Mouse (Mus musculus): Measurements from ENCODE around the gene Scin. TPM values are rescaled to one million over a fixed set of nuclear protein-coding genes. Genes with fewer than 3 reads are reported as not detected.

Gene Scin
- polyA plus RNA-seq, 1 experiment from 2014 or later: not detected

DNA sequence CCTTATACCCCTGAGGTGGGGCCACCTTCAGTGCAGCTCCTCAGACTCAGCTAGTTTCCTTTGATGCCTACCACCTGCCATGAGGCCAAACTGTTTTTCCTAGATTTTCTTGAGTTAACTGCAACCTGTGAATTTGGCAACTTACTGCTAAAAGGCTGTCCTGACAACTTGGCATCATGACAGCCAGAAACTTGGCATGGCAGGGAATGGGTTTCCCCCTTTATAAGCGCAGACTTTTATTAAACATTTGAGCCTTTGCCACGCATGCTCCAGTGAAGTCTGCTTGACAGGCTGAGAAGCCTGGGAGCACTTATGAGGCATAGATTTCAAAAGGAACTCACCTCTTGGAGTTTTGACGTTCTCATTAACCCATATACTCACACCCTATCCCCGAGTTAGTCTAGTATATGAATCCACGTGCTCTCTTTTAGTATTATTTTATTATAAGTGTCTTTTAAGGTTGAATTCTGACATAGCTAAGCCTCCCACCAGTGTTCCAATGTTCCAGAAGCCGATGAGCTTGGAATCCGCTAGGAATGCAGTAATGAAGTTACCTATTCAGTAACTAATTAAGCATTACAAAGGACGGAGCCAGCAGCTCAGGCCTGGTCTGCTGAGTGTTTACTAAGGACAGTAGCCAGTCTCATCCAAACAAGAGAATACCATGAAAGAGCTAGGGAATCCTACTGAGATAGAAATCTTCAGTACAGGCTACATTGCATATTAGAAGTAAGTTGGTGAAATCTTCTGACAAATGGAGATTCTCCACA lies 90.0 kb downstream of the Scin start:
- Histone ChIP-seq H3K27me3 (replicated peaks; ENCODE audit: control insufficient read depth, insufficient read depth, low read length) (no peaks in the 10 kb centered on the region), H3K36me3 (ENCODE audit: control insufficient read depth, insufficient read depth, low read length) (no peaks in the 10 kb centered on the region), H3K4me1 (ENCODE audit: control insufficient read depth, insufficient read depth, low read depth, low read length) (no peaks in the 10 kb centered on the region), H3K4me3 (ENCODE audit: low read length) (no peak overlapping the region), H3K4me2 (ENCODE audit: low read length) (no peak overlapping the region), H3K9me3 (ENCODE audit: control insufficient read depth, low read length) (no peaks in the 10 kb centered on the region), H3K27ac (ENCODE audit: low read depth, low read length) (no peak overlapping the region), H3K9ac (ENCODE audit: low read depth, low read length) (no peak overlapping the region)
- 79% methylated on average over 8 of the region's 8 CpGs for WGBS
- no peak for ATAC-seq

DNA sequence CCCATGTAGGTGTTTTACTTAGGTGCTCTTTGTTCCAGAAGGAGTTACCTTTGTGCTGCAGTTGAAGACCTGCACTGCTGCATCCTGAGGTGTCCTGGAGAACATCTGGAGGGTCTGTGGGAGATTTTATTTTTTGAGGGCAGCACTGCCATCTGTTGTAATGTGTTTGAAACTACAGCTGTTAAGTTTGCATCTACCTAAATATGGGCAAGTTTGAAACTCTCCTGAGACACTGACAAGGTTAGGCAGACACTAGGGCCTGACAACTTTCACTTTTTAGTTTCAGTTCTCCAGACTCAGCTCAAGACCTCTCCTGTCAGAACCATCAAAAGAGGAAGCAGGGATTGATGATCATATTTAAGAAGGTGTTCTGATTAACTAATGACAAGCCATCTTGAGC lies 94.0 kb downstream of the Scin start:
- Histone ChIP-seq H3K4me2 (ENCODE audit: low read length) (no peak overlapping the region), H3K9ac (ENCODE audit: low read depth, low read length) (no peak overlapping the region), H3K4me3 (ENCODE audit: low read length) (no peak overlapping the region), H3K27ac (ENCODE audit: low read depth, low read length) (no peak overlapping the region), H3K4me1 (ENCODE audit: control insufficient read depth, insufficient read depth, low read depth, low read length) (peaks cover 3% of the 10 kb centered on the region), H3K36me3 (ENCODE audit: control insufficient read depth, insufficient read depth, low read length) (no peaks in the 10 kb centered on the region), H3K27me3 (replicated peaks; ENCODE audit: control insufficient read depth, insufficient read depth, low read length) (no peaks in the 10 kb centered on the region), H3K9me3 (ENCODE audit: control insufficient read depth, low read length) (no peaks in the 10 kb centered on the region)
- ATAC-seq: no peak

DNA sequence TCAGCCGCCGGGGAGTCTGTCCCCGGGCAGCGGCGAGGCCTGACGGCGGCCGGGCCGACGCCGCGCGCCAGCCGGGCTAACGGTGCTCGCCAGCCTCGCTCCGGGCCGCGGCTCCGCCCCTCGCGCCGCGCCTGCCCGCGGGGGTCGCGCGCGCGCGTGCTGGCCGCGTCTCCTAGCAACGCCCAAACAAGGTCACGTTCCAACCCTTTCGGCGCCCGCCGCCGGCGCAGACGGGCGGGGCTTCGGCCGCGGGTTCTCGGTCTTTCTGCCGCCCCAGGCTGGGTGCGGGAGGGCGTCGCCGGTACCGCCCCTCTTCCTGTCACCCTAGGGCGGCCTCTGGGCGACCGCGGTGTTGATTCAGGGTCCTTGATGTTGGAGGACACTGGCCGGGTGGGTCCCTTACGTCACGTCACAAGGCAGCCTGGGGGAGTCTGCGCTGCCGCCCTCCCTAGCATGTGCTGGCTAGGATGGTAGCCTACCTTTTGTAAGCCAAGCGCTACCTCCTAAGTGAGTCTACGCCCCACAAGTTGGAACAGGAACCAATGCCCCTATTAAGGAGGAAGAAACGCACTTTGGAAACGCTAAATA lies 96.1 kb downstream of the Scin start, which contains the start of gene Arl4a:
TSS of gene Arl4a (minus strand) at position 150 of the 588 bp plus-strand sequence.
- H3K9ac ChIP-seq (ENCODE audit: low read depth, low read length): peak within 1 kb of the TSS; percentile 96
- H3K36me3 ChIP-seq (ENCODE audit: control insufficient read depth, insufficient read depth, low read length): no peaks in the 10 kb centered on the region
- peak within 1 kb of the TSS; percentile 84 for H3K4me2 ChIP-seq (ENCODE audit: low read length)
- no peaks in the 10 kb centered on the region for H3K9me3 ChIP-seq (ENCODE audit: control insufficient read depth, low read length)
- H3K4me3 ChIP-seq (ENCODE audit: low read length): peak within 1 kb of the TSS; percentile 95
- peak within 1 kb of the TSS; percentile 97 for H3K27ac ChIP-seq (ENCODE audit: low read depth, low read length)
- H3K27me3 ChIP-seq (replicated peaks; ENCODE audit: control insufficient read depth, insufficient read depth, low read length): no peaks in the 10 kb centered on the region
- H3K4me1 ChIP-seq (ENCODE audit: control insufficient read depth, insufficient read depth, low read depth, low read length): peaks cover 10% of the 10 kb centered on the region
- under 1% methylated on average over 39 of the region's 68 CpGs for WGBS
- ATAC-seq: peak; percentile 90

DNA sequence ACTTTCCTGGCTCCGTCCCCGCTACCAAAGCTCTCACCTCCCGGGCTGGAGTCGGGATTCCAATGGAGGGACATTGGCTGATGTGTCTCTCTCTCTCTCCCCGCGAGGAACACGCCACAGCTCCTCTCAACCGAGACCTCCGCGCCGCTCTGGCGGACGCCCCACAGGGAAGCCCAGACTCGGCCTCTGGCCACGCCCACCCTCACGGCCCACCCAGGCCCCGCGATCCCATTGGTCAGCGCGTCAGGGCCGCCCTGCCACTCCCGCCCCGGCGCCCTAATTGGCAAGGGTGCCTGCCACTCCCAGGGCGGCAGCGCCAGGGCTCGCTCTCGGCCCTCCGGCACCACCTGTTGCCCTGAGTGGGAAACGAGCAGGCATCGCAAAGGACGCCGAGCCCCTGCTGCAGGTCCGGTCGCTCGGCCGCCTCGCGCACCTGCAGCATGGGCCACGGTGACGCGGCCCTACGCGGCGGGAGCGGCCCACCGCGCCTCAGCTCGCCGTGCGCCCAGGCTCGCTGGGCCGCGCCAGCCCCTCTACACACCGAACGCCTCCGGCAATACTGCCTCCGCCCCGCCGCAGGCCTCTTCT lies 96.7 kb downstream of the Scin start:
- peak; percentile 97 for ATAC-seq
- Histone ChIP-seq H3K4me3 (ENCODE audit: low read length) (peak overlapping the region; percentile 95), H3K9ac (ENCODE audit: low read depth, low read length) (peak overlapping the region; percentile 96), H3K36me3 (ENCODE audit: control insufficient read depth, insufficient read depth, low read length) (no peaks in the 10 kb centered on the region), H3K27me3 (replicated peaks; ENCODE audit: control insufficient read depth, insufficient read depth, low read length) (no peaks in the 10 kb centered on the region), H3K9me3 (ENCODE audit: control insufficient read depth, low read length) (no peaks in the 10 kb centered on the region), H3K4me2 (ENCODE audit: low read length) (peak overlapping the region; percentile 84), H3K4me1 (ENCODE audit: control insufficient read depth, insufficient read depth, low read depth, low read length) (peaks cover 10% of the 10 kb centered on the region), H3K27ac (ENCODE audit: low read depth, low read length) (peak overlapping the region; percentile 97)
- 0% methylated on average over 49 of the region's 60 CpGs for WGBS

DNA sequence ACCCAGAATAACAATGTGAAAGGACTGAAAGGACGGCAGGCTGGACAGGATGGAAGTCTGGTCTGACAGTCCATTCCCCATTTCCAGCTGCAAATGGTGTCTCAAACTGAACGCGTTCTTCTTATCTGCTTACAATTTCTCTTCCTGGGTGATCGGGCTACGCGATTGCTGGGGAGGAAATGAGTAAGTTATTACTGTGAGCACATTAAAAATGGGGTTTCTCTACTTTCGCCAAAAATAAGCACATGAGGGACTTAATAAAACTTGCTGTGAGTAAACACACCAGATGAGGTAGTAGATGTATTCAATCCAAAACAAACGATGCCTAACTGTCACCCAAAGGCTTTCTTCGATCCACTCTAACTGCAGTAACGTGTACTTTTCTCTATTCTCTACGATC lies 97.4 kb downstream of the Scin start:
- Histone ChIP-seq H3K36me3 (ENCODE audit: control insufficient read depth, insufficient read depth, low read length) (no peaks in the 10 kb centered on the region), H3K4me3 (ENCODE audit: low read length) (peak overlapping the region; percentile 95), H3K4me1 (ENCODE audit: control insufficient read depth, insufficient read depth, low read depth, low read length) (peaks cover 10% of the 10 kb centered on the region), H3K27ac (ENCODE audit: low read depth, low read length) (peak overlapping the region; percentile 97), H3K4me2 (ENCODE audit: low read length) (peak overlapping the region; percentile 84), H3K9me3 (ENCODE audit: control insufficient read depth, low read length) (no peaks in the 10 kb centered on the region), H3K9ac (ENCODE audit: low read depth, low read length) (peak overlapping the region; percentile 96), H3K27me3 (replicated peaks; ENCODE audit: control insufficient read depth, insufficient read depth, low read length) (no peaks in the 10 kb centered on the region)
- 1% methylated on average over 11 of the region's 11 CpGs for WGBS
- no peak for ATAC-seq

DNA sequence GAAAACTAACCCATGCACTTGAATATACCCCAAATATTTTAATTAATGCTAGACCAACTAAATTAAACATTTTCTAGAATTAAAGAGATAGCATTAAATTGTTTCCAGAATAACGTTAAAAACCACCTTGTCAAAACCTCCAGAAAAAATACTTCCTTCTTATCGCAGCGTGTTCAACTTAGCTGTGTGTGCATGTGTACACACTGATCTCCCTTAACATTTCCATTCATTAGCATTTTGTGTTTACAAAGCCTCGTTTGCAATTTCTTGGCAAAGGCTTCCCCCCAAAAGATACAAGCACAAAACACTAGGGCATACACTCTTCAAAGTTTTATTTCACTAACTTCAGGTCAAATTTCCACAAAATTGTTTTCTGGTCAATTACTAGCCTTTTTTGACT lies 98.5 kb downstream of the Scin start:
- ATAC-seq: no peak
- Histone ChIP-seq H3K27ac (ENCODE audit: low read depth, low read length) (no peak overlapping the region), H3K36me3 (ENCODE audit: control insufficient read depth, insufficient read depth, low read length) (no peaks in the 10 kb centered on the region), H3K27me3 (replicated peaks; ENCODE audit: control insufficient read depth, insufficient read depth, low read length) (no peaks in the 10 kb centered on the region), H3K4me1 (ENCODE audit: control insufficient read depth, insufficient read depth, low read depth, low read length) (peaks cover 10% of the 10 kb centered on the region), H3K9me3 (ENCODE audit: control insufficient read depth, low read length) (no peaks in the 10 kb centered on the region), H3K4me2 (ENCODE audit: low read length) (peak overlapping the region; percentile 84), H3K9ac (ENCODE audit: low read depth, low read length) (no peak overlapping the region), H3K4me3 (ENCODE audit: low read length) (peak overlapping the region; percentile 95)
- WGBS: 51% methylated on average over 4 of the region's 4 CpGs

DNA sequence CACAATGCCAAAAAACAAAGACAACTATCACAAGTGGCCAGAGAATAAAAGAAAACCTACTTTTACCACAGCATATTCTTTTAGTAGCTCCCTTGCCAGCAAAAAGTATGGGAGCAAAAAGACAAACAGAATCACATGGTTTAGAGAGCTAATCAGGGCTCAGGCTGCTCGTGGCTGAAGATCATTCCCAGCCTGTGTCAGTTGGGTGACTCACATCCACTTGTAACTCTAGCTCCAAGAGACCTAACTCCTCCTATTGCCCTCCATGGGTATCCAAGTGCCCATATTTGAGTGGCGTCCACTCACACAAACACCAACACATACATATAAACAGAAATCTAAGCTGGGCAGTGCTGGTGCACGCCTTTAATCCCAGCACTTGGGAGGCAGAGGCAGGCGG lies 104.8 kb downstream of the Scin start:
- no peak overlapping the region for H3K27ac ChIP-seq (ENCODE audit: low read depth, low read length)
- peaks cover 2% of the 10 kb centered on the region; the same call in 1 of the 2 replicates for H3K4me1 ChIP-seq (ENCODE audit: control insufficient read depth, insufficient read depth, low read depth, low read length)
- H3K27me3 ChIP-seq (replicated peaks; ENCODE audit: control insufficient read depth, insufficient read depth, low read length): no peaks in the 10 kb centered on the region
- H3K4me2 ChIP-seq (ENCODE audit: low read length): no peak overlapping the region
- ATAC-seq: no peak
- WGBS: 90% methylated on average over 4 of the region's 4 CpGs
- no peaks in the 10 kb centered on the region for H3K9me3 ChIP-seq (ENCODE audit: control insufficient read depth, low read length)
- H3K9ac ChIP-seq (ENCODE audit: low read depth, low read length): no peak overlapping the region
- H3K4me3 ChIP-seq (ENCODE audit: low read length): no peak overlapping the region
- no peaks in the 10 kb centered on the region for H3K36me3 ChIP-seq (ENCODE audit: control insufficient read depth, insufficient read depth, low read length)

DNA sequence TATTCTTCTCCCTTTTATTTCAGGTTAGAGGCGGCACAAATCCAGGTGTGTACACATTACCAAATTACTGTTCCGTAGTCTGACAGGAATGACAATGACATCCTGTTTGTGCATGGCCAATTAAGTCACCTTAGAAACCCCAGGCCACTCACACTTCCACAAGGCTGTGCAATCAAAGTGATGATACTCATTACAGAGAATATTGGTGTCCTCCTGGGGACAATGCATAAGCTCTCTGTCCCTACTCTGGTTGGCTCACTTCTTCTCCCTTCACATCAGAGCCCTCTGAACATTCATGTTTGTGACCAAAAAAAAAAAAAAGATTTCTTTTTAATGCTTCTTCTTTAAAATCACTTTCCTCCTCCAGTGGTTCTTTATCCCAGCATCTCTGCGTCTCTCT lies 106.2 kb downstream of the Scin start:
- H3K9me3 ChIP-seq (ENCODE audit: control insufficient read depth, low read length): no peaks in the 10 kb centered on the region
- no peaks in the 10 kb centered on the region for H3K27me3 ChIP-seq (replicated peaks; ENCODE audit: control insufficient read depth, insufficient read depth, low read length)
- no peaks in the 10 kb centered on the region for H3K36me3 ChIP-seq (ENCODE audit: control insufficient read depth, insufficient read depth, low read length)
- H3K4me3 ChIP-seq (ENCODE audit: low read length): no peak overlapping the region
- ATAC-seq: no peak
- H3K4me1 ChIP-seq (ENCODE audit: control insufficient read depth, insufficient read depth, low read depth, low read length): no peaks in the 10 kb centered on the region
- WGBS: 95% methylated on average over 3 of the region's 3 CpGs
- H3K27ac ChIP-seq (ENCODE audit: low read depth, low read length): no peak overlapping the region
- no peak overlapping the region for H3K4me2 ChIP-seq (ENCODE audit: low read length)
- no peak overlapping the region for H3K9ac ChIP-seq (ENCODE audit: low read depth, low read length)

DNA sequence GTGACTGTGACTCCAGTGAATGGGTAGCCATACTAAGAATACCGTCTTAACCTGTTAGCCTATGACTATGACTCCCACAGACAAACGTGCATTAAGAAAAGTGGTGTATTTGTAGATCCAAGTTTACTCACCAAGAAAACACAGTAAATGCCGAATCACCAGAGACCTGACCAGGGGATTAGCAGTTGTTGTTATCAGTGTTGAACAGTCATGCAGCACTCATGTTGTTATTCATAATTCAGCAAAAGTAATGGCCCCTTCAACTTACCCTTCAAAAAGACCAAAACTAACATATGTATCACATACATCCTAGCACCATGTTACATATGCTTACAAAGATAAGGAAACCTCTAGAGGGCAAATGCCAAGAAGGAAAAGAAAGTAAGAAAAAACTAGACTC lies 106.6 kb downstream of the Scin start:
- ATAC-seq: no peak
- H3K4me2 ChIP-seq (ENCODE audit: low read length): no peak overlapping the region
- H3K4me1 ChIP-seq (ENCODE audit: control insufficient read depth, insufficient read depth, low read depth, low read length): no peaks in the 10 kb centered on the region

More for the DNA sequence above, 106.6 kb downstream of the Scin start:
- H3K36me3 ChIP-seq (ENCODE audit: control insufficient read depth, insufficient read depth, low read length): no peaks in the 10 kb centered on the region
- no peak overlapping the region for H3K4me3 ChIP-seq (ENCODE audit: low read length)
- no peaks in the 10 kb centered on the region for H3K27me3 ChIP-seq (replicated peaks; ENCODE audit: control insufficient read depth, insufficient read depth, low read length)
- no peaks in the 10 kb centered on the region for H3K9me3 ChIP-seq (ENCODE audit: control insufficient read depth, low read length)
- WGBS: 85% methylated on average over 3 of the region's 3 CpGs
- no peak overlapping the region for H3K27ac ChIP-seq (ENCODE audit: low read depth, low read length)
- no peak overlapping the region for H3K9ac ChIP-seq (ENCODE audit: low read depth, low read length)
